Mouse (Mus musculus) ES-Bruce4 (cell line): Measurements from ENCODE around the gene Zfp36l3. TPM values are rescaled to one million over a fixed set of nuclear protein-coding genes. Genes with fewer than 3 reads are reported as not detected.

Source experiments
- H3K27ac ChIP-seq: 2 replicates; pipeline ENCODE4 v1.5.1; 2012; ENCODE audit warnings: low read length, inconsistent platforms; ENCODE audit not compliant: insufficient read depth
- H3K27me3 ChIP-seq: 2 replicates; pipeline ENCODE4 v1.6.1; 2012; ENCODE audit warnings: mild to moderate bottlenecking, low read length, inconsistent platforms; ENCODE audit not compliant: control insufficient read depth, poor library complexity, insufficient read depth, severe bottlenecking
- H3K36me3 ChIP-seq: 2 replicates; pipeline ENCODE4 v1.6.1; 2012; ENCODE audit warnings: inconsistent platforms, mild to moderate bottlenecking, low read length, moderate library complexity; ENCODE audit not compliant: control insufficient read depth, poor library complexity, insufficient read depth, severe bottlenecking
- H3K4me1 ChIP-seq: one replicate; pipeline ENCODE4 v1.8.1; 2011; ENCODE audit warnings: low read length; ENCODE audit not compliant: control insufficient read depth, insufficient read depth
- H3K4me3 ChIP-seq: 2 replicates; pipeline ENCODE4 v1.5.1; 2011; ENCODE audit warnings: low read depth, mild to moderate bottlenecking, low read length
- H3K9ac ChIP-seq: 2 replicates; pipeline ENCODE4 v1.6.1; 2012; ENCODE audit warnings: low read depth, mild to moderate bottlenecking, inconsistent platforms; ENCODE audit not compliant: poor library complexity, severe bottlenecking
- H3K9me3 ChIP-seq: replicated peaks from 2 replicates; pipeline ENCODE4 v1.6.1; 2012; ENCODE audit warnings: mild to moderate bottlenecking, low read length, inconsistent platforms; ENCODE audit not compliant: control insufficient read depth, poor library complexity, insufficient read depth, severe bottlenecking
- CTCF ChIP-seq: IDR thresholded peaks from one replicate; pipeline ENCODE4 v1.8.1; 2011; ENCODE audit warnings: low read depth, low read length
- EP300 ChIP-seq: IDR thresholded peaks from 2 replicates; pipeline ENCODE4 v1.6.1; 2011; ENCODE audit warnings: low read depth, low read length; ENCODE audit not compliant: insufficient read depth
- POLR2A ChIP-seq: IDR thresholded peaks from one replicate; pipeline ENCODE4 v1.8.1; 2011; ENCODE audit warnings: low read length; ENCODE audit not compliant: insufficient read depth
- polyA plus RNA-seq: library from polyadenylated mRNA; stranded (reverse); fragments of >200 nt; gene quantifications from 2 replicates; pipeline ENCODE4 v1.2.4, GENCODE M21; 2011; ENCODE audit warnings: low read depth; ENCODE audit not compliant: missing spikeins, insufficient read depth, insufficient read length

Gene Zfp36l3
- polyA plus RNA-seq, 1 experiment, result 2.1 TPM

DNA sequence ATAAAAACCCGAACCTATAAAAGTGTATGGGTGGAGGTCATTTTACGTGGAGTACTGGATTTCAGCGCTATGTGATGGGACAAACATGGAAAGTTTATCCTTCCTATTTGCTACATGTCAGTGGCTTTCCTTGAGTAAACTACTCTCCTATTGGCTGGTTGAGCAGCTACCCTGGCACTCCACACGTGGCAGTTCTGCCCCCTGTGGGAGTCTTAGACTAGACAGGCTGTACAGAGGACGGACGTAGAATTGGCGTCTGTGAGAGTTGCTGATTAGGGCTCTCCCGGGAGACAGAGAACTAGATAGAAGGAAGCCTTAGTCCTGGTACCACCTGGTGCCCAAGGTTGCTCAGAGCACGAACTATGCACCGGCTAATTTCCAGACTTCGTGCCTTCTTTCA, 51.6 kb downstream of the Zfp36l3 start, which contains the start of gene 4930502E18Rik:
4930502E18Rik (plus strand) TSS at position 231 of the 400 bp plus-strand sequence.
- TF ChIP-seq EP300 (no peak), POLR2A (no peak), CTCF (no peak)
- H3K4me3 ChIP-seq, result no peak within 1 kb of the TSS
- no peaks in the 10 kb centered on the region for H3K4me1 ChIP-seq
- H3K9ac ChIP-seq, result no peak within 1 kb of the TSS
- H3K27ac ChIP-seq, result no peak within 1 kb of the TSS
- H3K9me3 ChIP-seq, result no peaks in the 10 kb centered on the region
- no peaks in the 10 kb centered on the region for H3K27me3 ChIP-seq
- no peaks in the 10 kb centered on the region for H3K36me3 ChIP-seq

Other genes starting within 250 kb of the Zfp36l3 start
- 6.2 and 7.0 TPM in 2 replicates for gene Rtl8c, start 168.4 kb downstream of the Zfp36l3 start, polyA plus RNA-seq
- gene Gm14597, start 167.4 kb downstream of the Zfp36l3 start, polyA plus RNA-seq, result not detected in 2 replicates
- 12.2 and 17.0 TPM in 2 replicates for gene Rtl8a, start 132.7 kb downstream of the Zfp36l3 start, polyA plus RNA-seq
- 9.0 and 12.1 TPM in 2 replicates for gene Rtl8b, start 106.0 kb downstream of the Zfp36l3 start, polyA plus RNA-seq
- 0.62 TPM in 1 of 2 replicates, not detected in the other for gene 4930502E18Rik, start 51.6 kb downstream of the Zfp36l3 start, polyA plus RNA-seq
- gene 1700013H16Rik, start 18.6 kb downstream of the Zfp36l3 start, polyA plus RNA-seq, result not detected in 2 replicates
- gene Xlr, start 21.3 kb upstream of the Zfp36l3 start, polyA plus RNA-seq, result not detected in 2 replicates